Mouse (Mus musculus) hindbrain, embryonic 14.5 days (tissue): Measurements from ENCODE around the gene Nfix. TPM values are rescaled to one million over a fixed set of nuclear protein-coding genes. Genes with fewer than 3 reads are reported as not detected.
A peak's percentile ranks its signal among the peaks of the same experiment; 100 is the strongest.
"Not testable (repeated sequence)": the region's sequence is repeated elsewhere in the genome, so short reads cannot be mapped to it uniquely, and the experiment has no call there.

Experiments
- ATAC-seq: fragments of 200-750 bp; cut with Nextera tagmentation; 2 replicates; pipeline ENCODE4 v1.8.0; 2017; ENCODE audit warnings: moderate number of reproducible peaks, mild to moderate bottlenecking, moderate TSS enrichment, moderate library complexity; ENCODE audit not compliant: low FRiP score
- DNase-seq: peaks from one replicate; pipeline ENCODE4 v3.0.0-alpha.2; 2015; ENCODE audit warnings: low spot score
- H3K27ac ChIP-seq: fragments of 300-500 bp; sonication (generic); 2 replicates; pipeline ENCODE4 v1.5.1; 2014; ENCODE audit warnings: mild to moderate bottlenecking, moderate library complexity
- H3K27me3 ChIP-seq: fragments of 300-500 bp; sonication (generic); 2 replicates; pipeline ENCODE4 v1.6.1; 2014; ENCODE audit warnings: mild to moderate bottlenecking, low read length, mixed read lengths; ENCODE audit not compliant: control insufficient read depth, insufficient read depth
- H3K36me3 ChIP-seq: fragments of 300-500 bp; sonication (generic); replicated peaks from 2 replicates; pipeline ENCODE4 v1.6.1; 2014; ENCODE audit not compliant: control insufficient read depth, insufficient read depth
- H3K4me1 ChIP-seq: fragments of 300-500 bp; sonication (generic); replicated peaks from 2 replicates; pipeline ENCODE4 v1.6.1; 2014; ENCODE audit warnings: antibody characterized with exemption, low read length, mixed read lengths; ENCODE audit not compliant: control insufficient read depth, insufficient read depth
- H3K4me2 ChIP-seq: fragments of 300-500 bp; sonication (generic); replicated peaks from 2 replicates; pipeline ENCODE4 v1.6.1; 2014; ENCODE audit warnings: mild to moderate bottlenecking, moderate library complexity
- H3K4me3 ChIP-seq: fragments of 300-500 bp; sonication (generic); replicated peaks from 2 replicates; pipeline ENCODE4 v1.5.1; 2014; ENCODE audit warnings: mild to moderate bottlenecking, low read length
- H3K9ac ChIP-seq: fragments of 300-500 bp; sonication (generic); 2 replicates; pipeline ENCODE4 v1.6.1; 2014
- H3K9me3 ChIP-seq: fragments of 300-500 bp; sonication (generic); 2 replicates; pipeline ENCODE4 v1.6.1; 2016; ENCODE audit warnings: low read length; ENCODE audit not compliant: control insufficient read depth
- whole genome bisulfite sequencing: fragments of 180-500 bp; shearing (Covaris S2); extraction: QIAGEN DNeasy Blood & Tissue Kit; methylation state at CpG from one replicate; pipeline ENCODE4 v1.1.7; 2014; 5-methylcytosine and 5-hydroxymethylcytosine counted together
- polyA plus RNA-seq: library from polyadenylated mRNA; unstranded; fragments of >200 nt; fragmentation: Nextera tagmentation; extraction: Ambion mirVana; gene quantifications from 2 replicates; pipeline ENCODE4 v1.2.1, GENCODE M21; 2014

The Nfix gene
- polyA plus RNA-seq, 1 experiment from 2014 or later = 82.4 TPM

DNA sequence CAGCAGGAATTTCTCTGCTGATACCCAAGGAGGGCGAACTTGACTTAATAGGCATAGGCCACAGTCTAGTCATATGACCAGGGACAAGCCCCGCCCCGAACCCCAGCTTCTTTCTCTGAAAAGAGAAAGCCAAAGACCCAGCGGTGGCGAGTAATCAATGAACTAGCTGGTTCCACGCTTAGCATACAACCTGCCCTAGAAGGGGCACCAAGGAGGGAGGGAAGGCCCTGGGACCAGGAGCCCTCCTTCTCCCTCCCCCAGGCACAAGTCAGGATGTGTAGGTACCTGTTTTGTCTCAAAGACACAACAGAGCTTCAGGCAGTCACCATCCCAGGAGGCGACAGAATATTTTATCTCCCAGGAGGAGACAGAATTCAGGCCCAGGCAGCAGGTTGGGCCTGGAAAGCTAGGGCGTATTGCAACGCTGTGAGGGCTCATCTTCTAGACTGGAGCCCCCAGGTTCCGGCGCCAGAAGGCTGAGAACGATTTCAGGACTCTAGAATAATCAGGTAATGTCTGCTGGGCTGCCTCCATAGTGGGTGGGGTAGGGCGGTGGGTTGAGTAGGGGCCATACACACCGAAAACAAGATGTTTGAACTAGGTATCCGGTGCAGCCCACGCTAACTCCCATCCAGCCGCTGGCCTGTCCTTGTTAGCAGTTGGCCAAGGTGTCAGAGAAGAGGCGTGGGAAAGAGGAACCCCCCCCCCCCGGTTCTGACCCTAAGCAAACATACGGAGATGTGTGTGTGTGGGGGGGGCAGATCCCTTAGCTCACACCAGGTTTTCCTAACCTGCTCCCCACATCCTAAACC, 113.7 kb downstream of the Nfix start, which contains the start of gene Trmt1:
Gene Trmt1 (plus strand): TSS at position 117 of the 812 bp plus-strand sequence.
- Histone ChIP-seq H3K9ac (peak within 1 kb of the TSS; percentile 100), H3K27ac (peak within 1 kb of the TSS; percentile 91), H3K9me3 (no peaks in the 10 kb centered on the region), H3K4me3 (peak within 1 kb of the TSS; percentile 100), H3K4me1 (peaks cover 41% of the 10 kb centered on the region), H3K27me3 (no peaks in the 10 kb centered on the region), H3K36me3 (peaks cover 8% of the 10 kb centered on the region; the same call in 1 of the 2 replicates), H3K4me2 (peak within 1 kb of the TSS; percentile 94)
- 12% methylated on average over 20 of the region's 20 CpGs for WGBS
- ATAC-seq (no peak), DNase-seq (no peak)

DNA sequence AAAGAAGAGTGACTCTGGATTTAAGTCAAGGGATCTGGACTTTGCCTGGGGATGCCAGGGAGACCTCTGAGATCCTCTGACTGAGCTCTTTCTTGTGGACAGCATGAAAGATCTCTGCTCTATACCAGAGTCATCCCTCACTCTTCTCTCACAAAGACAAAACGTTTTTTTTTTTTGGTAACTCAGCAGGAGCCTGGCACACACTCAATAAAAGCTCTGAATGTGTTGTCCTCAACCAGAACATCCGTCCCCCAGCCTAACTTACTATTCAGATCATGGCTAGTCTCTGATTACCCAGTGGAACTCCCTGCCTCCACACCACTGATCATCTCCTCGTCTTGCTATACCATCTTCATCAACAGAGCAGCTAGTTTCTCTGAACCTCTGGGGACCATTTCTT, 115.6 kb downstream of the Nfix start:
- H3K4me1 ChIP-seq = peaks cover 34% of the 10 kb centered on the region
- H3K4me2 ChIP-seq = no peak overlapping the region

DNA sequence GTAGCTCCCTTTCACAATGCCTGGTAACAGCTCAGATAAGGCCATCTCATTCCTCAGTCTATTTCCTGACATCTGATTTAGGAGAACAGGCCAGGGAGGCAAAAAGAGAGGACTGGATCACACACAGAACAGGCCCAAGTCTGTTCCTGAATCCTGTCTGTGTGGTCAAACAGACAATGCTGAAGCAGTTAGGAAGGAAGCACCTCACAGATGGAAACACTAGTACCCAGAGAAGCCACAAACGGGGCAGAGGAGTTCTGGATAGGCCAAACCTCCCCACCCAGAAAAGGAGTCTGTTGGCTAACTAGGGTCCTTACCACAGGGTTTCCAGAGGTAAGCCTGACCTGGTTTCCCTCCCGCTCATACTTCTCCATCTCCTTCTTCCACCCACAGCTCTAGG, 117.9 kb downstream of the Nfix start:
- no peak overlapping the region for H3K4me2 ChIP-seq
- 82% methylated on average over 2 of the region's 2 CpGs for WGBS
- no peak overlapping the region for H3K9ac ChIP-seq
- H3K27ac ChIP-seq = no peak overlapping the region
- no peaks in the 10 kb centered on the region for H3K27me3 ChIP-seq
- DNase-seq = no peak
- no peaks in the 10 kb centered on the region for H3K9me3 ChIP-seq
- peaks cover 23% of the 10 kb centered on the region for H3K4me1 ChIP-seq
- peaks cover 8% of the 10 kb centered on the region; the same call in 1 of the 2 replicates for H3K36me3 ChIP-seq
- H3K4me3 ChIP-seq = no peak overlapping the region
- no peak for ATAC-seq

More for the DNA sequence above, 115.6 kb downstream of the Nfix start:
- DNase-seq (no peak), ATAC-seq (no peak)
- WGBS = 22% methylated on average over 3 of the region's 3 CpGs
- Histone ChIP-seq H3K9ac (no peak overlapping the region), H3K27me3 (no peaks in the 10 kb centered on the region), H3K36me3 (peaks cover 8% of the 10 kb centered on the region; the same call in 1 of the 2 replicates), H3K4me3 (no peak overlapping the region), H3K27ac (no peak overlapping the region), H3K9me3 (no peaks in the 10 kb centered on the region)

DNA sequence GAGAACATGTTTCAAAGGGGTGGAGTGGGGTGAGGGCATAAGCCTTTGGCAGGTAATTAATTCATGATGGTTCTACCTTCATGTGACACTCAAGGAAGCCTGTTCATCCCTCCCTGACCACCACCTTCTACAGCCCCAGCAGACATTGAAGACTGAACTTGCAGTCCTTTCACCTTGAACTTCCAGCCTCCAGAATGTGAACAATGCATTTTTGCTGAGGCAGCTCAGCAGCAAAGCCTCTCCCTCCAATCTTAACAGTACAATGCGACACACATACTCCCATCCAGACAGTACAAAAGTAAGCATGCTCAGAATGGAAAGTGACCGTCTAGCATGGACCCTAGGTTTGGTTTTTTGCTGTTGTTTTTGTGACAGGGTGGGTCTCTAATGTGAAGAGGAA, 118.7 kb downstream of the Nfix start:
- Histone ChIP-seq H3K27ac (no peak overlapping the region), H3K4me1 (peaks cover 19% of the 10 kb centered on the region), H3K9ac (no peak overlapping the region), H3K9me3 (no peaks in the 10 kb centered on the region), H3K36me3 (peaks cover 14% of the 10 kb centered on the region), H3K4me2 (no peak overlapping the region), H3K4me3 (no peak overlapping the region), H3K27me3 (no peaks in the 10 kb centered on the region)
- WGBS = 90% methylated on average over 2 of the region's 2 CpGs
- no peak for DNase-seq
- no peak for ATAC-seq

DNA sequence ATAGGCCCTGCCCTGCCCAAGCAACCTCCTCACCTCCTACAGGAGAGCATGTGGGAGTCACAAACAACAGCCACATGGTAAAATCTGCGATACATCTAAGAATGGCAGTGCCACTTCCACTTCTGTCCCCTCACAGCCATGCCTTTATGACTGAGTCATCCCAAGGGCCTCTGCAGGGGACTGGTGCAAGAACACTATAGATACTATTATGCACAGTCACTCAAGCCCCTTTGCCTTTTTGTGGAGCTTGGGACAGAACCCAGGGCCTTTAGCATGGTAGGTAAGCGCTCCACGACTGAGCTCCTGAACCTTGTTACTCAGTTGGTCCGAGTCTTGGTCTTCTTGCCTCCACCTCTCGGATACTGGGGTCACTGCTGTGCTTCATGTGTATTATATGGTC, 122.8 kb downstream of the Nfix start:
- ATAC-seq (no peak), DNase-seq (no peak)
- no peak overlapping the region for H3K9ac ChIP-seq
- no peak overlapping the region for H3K4me2 ChIP-seq
- WGBS = 94% methylated on average over 5 of the region's 5 CpGs
- H3K4me3 ChIP-seq = no peak overlapping the region
- H3K27me3 ChIP-seq = no peaks in the 10 kb centered on the region
- peaks cover 49% of the 10 kb centered on the region for H3K36me3 ChIP-seq
- H3K9me3 ChIP-seq = no peaks in the 10 kb centered on the region
- H3K27ac ChIP-seq = no peak overlapping the region
- no peaks in the 10 kb centered on the region for H3K4me1 ChIP-seq

DNA sequence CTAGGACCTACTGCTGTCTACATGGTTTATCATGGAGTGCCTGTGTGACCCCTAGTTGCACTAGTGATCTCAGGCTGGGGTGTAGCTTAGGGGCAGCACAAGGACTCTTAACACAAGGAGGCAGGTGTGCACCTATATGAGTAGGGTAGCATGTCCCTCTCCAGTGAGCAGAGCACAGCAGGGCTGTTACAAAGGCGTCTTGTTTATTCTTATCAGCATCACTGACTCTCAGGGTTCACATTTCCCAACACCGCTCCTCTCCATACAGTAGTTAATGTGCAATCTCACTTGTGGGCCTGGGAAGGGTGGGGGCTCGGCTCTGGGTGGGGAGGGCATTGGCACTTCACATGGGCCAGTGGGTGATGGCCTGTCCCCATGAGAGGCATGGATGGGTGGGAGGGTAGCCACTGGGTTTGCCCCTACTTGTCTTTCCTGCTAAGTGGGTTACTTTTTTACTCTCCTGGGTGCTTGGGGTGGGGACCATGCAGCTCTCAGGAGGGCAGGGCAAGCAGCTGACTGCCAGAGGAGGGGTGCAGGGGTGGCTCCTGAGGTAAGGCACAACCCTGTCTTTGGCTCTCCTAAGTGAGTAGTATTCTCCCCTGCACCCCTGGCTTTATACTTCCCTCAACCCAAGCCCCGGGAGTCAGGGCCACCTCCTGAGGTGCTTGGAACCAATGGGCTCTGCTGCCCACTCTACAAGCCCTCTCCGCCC, 129.7 kb downstream of the Nfix start:
- not testable (repeated sequence) for H3K27me3 ChIP-seq, H3K4me2 ChIP-seq, DNase-seq, H3K4me3 ChIP-seq, H3K4me1 ChIP-seq, H3K9me3 ChIP-seq, H3K27ac ChIP-seq, H3K9ac ChIP-seq
- ATAC-seq = peak; percentile 35; the same call in 1 of the 2 replicates
- H3K36me3 ChIP-seq = peaks cover 57% of the 10 kb centered on the region
- 94% methylated on average over 5 of the region's 5 CpGs for WGBS

DNA sequence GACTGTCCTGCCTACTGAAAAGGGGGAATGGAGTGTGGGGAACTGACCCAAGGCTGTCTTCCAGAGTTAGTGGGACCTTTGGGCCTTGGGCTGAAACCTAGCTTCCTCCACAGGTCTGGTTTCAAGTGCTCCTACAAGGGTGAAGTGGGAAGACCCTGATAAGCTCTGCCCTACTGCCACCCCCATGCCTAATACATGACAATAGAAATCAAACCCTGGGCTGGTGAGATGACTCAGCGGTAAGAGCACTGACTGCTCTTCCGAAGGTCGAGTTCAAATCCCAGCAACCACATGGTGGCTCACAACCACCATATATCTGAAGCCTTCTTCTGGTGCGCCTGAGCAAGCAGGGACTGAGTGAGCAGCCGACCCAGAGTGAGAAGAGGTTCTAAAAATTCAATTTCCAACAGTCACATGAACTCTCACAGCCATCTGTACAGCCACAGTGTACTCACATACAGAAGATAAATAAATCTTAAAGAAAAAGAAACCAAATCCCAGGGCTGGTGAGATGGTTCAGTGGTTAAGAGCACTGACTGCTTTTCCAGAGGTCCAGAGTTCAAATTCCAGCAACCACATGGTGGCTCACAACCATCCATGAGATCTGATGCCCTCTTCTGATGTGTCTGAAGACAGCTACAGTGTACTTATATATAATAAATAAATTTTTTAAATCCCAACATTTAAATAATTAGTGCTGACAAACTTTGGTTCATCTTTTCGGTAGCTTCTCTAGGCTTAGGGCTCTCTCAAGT, 131.2 kb downstream of the Nfix start:
- whole genome bisulfite sequencing = 81% methylated on average over 6 of the region's 6 CpGs
- peaks cover 43% of the 10 kb centered on the region for H3K36me3 ChIP-seq
- H3K27ac ChIP-seq = no peak overlapping the region
- no peak for DNase-seq
- no peak overlapping the region for H3K4me2 ChIP-seq
- no peak for ATAC-seq
- no peaks in the 10 kb centered on the region for H3K9me3 ChIP-seq
- no peaks in the 10 kb centered on the region for H3K27me3 ChIP-seq
- H3K4me1 ChIP-seq = peaks cover 12% of the 10 kb centered on the region; the same call in 1 of the 2 replicates
- H3K9ac ChIP-seq = no peak overlapping the region
- no peak overlapping the region for H3K4me3 ChIP-seq

DNA sequence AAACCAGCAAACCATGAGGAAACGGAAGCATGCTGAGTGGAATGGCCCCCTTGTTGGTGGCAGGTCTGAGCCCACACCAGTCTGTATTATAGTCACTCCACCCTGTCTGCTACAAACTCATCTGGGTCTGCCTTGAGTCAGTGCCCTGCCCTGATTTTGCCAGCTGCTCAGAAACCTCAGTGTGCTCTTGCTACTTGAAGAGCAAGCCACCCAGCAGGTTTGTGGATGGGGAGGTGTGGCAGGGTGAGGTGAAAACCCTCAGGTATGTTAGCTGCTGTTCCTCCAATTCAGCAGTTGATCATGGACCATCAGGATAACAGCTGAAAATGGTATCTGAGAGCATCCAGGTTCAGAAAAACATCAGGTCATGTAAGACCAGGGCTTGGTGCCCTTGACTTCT, 132.1 kb downstream of the Nfix start:
- Histone ChIP-seq H3K9ac (no peak overlapping the region), H3K36me3 (peaks cover 36% of the 10 kb centered on the region), H3K4me2 (no peak overlapping the region), H3K4me3 (no peak overlapping the region), H3K27me3 (no peaks in the 10 kb centered on the region), H3K9me3 (no peaks in the 10 kb centered on the region), H3K27ac (no peak overlapping the region), H3K4me1 (peaks cover 17% of the 10 kb centered on the region; the same call in 1 of the 2 replicates)
- DNase-seq = no peak
- ATAC-seq = no peak
- WGBS = 72% methylated on average over 1 of the region's 1 CpGs
